Mouse (Mus musculus) mesoderm, embryonic 11.5 days (tissue): ENCODE results near the gene Ficd.

Experiments used
- DNase-seq: peaks from one replicate; pipeline ENCODE4 v3.0.0-alpha.2; 2012; ENCODE audit warnings: low read depth, low spot score

The Ficd gene

DNA sequence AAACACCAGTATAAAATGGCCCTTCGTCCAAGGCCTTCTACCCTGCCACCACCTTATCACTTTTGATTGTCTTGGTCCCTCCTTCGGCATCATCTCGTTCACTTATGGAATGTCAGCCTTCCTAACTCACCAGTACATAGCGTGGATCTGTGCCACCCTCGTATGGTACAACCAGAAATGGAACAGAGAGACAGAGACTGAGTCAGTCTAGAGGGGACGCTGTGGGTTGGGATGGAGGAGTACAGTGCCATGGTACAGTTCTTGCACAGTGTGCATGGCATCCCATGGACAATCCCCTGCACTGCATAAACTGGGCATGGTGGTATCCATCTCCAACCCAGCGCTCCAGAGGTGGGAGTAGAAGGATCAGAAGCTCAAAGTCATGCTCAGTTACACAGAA is 6.9 kb upstream of the Ficd start:
- no peak for DNase-seq

DNA sequence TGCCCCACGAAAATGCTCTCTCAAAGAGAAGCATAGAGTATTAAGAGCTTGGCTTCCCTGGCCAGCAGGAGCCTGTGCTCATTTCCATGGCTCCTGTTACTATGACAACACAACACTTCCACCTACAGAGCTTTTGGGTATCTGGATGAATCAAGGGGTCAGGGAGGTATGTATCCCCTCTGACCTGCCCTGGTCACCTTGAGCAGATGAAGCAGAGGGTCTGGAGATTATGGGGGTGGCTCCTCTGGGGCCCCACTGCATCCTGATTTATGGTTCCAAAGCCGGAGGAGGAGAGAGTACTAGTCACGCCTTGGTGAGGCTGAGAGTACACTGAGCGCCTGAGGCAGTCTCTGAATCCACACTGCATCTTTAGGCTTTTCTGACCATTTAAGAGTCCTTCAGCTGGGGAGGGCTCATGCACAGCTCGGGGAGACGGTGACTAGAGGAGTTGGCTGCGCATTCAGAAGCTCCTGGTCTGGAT is 4.9 kb upstream of the Ficd start:
- DNase-seq, result peak; percentile 41

DNA sequence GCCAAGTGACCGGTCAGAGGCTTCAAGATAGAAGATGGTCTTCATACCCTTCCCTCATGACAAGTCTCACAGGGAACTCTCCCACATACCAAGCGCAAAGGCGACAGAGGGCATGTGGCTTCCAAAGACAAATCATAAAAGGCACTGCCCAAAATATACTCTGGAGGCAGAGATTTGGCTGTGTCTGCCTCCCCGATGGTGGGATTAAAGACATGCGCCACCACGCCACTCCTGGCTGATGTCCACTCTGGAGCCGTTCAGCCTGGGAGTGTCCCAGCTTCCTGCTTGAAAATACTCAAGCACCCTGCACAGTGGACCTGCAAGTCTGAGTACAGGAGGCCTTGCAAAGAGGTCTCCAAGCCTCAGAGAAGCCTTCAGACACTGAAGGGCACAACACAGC is 4.4 kb upstream of the Ficd start:
- no peak for DNase-seq

DNA sequence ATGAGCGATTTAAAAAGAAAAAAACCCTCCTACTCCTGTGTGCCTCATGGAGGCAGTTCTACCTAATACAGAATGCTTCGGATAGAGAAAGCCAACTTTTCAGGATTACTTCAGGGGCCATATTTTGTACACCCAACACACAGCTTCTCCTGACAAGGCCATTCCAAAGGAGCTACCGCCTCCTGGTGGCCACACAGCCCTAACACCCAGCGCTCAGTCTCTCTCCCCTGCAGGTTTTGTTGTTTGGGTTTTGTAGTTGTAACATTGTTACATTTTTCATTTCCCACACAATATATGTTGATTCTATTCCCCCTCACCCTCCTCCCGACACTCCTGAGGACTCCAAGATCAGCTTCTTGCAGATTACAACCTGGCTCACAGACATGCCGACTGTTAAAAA is 3.4 kb upstream of the Ficd start:
- DNase-seq, result peak; percentile 61

DNA sequence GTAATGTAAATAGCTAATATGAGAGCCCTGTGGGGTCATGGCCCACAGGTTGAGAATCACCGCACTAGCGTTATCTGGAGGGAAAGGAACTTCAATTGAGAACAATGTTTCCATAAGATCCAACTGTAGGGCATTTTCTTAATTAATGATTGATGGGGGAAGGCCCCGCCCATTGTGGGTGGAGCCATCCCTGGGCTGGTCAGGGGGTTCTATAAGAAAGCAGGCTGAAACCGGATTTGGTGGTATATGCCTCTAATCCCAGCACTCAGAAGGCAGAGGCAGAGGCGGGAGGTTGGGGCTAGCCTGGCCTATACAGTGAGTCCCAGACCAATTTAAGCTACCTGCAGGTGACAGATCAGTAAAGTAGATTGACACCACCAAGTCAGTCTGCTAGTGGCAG is 1.2 kb upstream of the Ficd start:
- no peak for DNase-seq

DNA sequence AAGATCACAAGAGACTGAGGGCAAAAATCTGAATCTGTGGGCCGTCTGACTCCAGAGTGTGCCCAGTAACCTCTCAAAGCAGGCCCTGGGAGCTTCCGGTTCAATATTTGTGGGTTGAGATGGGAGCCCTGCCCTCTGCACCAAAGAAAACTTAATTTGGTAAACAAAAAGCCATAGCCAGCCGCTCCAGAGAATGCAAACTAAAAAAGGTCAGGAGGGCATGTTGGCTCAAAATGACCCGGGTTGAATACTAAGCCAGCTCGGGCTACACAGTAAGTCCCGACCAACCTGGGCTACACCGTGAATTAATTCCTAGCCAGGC is 619 bp upstream of the Ficd start:
- no peak for DNase-seq

DNA sequence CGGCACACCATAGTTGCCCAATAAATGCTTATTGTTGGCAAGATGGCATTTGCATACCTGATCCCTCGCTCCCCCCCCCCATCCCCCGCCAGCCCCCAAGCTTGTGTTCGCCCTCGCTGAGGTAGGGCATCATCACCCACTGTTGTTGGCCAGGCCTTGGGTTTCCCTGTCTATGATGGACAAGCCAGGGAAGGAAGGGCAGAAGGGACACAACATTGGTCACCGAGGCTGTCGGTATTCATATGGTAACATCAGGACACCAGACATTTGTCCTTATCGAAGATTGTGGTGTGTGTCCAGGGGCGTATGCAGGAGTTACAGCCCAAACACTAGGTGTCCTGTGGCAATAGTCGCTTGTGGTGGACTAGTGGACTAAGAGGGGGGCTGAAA is 505 bp downstream of the Ficd start:
- DNase-seq, result no peak

DNA sequence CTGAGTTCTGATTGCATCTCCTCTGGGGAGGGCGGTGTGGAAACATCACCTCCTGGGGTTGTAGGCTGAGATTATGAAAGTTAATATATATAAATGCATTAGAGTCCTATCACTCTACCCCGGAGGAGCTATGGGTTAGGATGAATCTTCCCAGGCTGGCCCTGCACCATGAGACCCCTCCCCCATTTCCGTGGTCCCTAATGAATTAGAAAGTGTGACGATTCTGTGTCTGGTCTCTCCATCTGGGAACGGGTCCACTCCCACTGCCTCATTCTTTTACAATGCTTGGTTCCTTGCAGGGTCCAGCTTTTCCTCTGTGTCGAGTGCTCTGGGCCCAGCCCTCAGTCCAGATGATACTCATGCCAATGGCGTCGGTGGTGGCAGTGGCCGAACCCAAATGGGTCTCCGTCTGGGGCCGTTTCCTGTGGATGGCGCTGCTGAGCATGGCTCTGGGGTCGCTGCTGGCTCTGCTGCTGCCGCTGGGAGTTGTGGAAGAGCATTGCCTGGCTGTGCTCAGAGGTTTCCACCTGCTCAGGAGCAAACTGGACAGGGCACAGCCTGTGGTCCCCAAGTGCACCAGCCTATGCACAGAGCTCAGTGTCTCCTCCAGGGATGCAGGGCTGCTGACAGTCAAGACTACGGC is 1.0 kb downstream of the Ficd start:
- no peak for DNase-seq

DNA sequence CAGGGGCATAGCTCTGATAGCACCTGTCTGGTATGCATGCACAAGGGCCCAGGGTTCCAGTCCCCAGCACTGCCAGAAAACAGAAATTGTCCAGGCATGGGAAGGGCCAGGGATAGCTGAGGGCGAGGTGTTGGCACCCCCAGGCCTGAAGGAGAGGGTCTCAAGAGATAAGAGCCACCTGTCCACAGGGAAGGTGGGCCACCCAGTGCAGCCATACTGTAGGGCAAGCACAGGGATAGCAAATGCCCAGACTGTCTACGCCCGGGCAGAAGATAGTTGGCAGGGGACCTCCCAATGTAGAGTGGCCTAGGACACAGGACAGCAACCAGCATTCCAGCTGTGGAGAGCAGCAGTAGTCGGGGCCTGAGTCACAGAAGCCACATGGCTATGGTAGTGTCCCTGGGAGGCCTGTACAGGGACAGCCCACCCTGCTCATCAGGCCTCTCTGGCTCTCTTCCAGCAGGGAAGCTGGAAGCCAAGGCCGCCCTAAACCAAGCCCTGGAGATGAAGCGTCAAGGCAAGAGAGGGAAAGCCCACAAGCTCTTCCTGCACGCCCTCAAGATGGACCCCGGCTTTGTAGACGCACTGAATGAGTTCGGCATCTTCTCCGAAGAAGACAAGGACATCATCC is 2.1 kb downstream of the Ficd start:
- no peak for DNase-seq

DNA sequence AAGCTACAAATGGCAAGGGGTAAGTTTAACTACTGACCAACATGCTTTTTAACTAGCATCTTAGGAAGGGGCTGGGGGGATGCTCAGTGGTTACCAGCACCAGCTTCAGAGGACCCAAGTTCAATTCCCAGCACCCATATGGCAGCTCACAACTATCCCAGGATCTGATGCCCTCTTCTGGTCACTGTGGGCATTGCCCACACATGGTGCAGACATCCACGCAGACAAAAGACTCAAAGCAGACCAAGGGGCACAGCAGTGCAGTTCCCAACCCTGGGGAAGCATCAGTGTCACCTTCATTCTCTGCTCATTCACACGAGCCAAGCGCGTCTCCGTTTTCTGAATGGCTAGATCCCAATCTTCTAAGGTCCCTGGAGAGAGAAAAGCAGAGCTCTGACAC is 12.0 kb downstream of the Ficd start:
- DNase-seq, result no peak

DNA sequence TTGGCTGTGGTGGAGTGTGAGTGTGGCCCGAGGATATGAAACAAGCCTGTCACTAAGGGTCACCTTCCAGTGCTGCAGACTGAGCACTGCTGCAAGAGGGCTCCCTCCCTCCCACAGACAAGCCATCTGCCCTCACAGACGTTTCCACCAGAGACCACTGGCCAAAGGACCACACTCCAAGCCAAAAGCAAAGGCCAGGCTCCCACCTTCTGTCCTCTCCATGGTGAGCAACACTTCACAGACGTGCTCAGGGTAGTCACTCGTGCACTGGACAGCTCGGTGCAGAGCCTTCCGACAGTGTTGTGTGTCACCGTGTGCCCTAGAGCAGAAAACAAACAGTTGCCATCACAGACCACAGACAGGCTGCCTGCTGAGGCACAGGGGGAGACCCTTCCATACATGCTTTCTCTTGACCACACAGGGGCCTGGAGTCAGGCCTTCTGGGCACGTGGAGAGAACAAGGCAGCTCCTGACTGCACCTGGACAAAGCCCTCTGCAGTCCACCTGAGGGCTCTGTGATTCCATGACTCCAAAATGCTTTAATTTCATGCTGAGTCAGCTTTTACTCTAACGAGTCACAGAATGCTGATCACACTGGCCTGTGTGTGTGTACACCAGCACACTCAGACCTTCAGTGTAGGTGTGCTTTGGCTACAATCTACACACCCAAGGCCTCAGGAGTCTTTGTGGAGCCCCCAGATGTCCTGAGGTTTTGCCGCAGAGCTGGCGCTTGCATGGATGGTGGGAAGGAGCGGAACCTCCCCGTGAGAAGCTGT is 13.1 kb downstream of the Ficd start:
- DNase-seq, result no peak

DNA sequence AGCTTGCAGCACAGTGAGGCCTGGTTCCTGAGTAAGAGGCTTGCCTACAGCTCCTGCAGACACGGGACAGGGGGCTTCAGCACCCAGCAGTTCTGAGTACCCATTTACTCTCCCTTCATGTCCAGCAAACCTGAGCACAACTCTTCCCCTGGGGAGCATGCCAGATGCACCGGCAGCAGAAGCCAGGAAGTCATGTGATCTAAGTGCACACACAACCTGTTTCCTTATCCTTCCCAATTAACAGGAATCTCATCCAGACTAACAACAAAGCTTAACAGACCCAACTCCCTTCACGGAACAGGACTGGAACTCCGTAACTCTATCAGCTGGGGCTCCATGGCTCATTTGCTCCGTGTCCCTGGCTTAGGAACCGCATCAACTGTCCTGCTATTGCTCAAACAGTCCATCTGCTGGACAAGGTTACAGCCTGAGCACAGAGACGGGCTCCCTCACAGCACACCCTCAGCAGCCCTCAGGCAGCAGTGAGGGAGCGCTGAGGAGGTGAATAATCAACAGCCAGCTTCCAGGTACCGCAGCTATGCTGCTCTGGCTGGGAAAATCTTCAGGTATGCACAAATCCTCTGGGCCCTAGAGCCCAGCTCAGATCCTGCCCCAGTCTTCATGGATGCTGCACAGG is 16.0 kb downstream of the Ficd start:
- no peak for DNase-seq

DNA sequence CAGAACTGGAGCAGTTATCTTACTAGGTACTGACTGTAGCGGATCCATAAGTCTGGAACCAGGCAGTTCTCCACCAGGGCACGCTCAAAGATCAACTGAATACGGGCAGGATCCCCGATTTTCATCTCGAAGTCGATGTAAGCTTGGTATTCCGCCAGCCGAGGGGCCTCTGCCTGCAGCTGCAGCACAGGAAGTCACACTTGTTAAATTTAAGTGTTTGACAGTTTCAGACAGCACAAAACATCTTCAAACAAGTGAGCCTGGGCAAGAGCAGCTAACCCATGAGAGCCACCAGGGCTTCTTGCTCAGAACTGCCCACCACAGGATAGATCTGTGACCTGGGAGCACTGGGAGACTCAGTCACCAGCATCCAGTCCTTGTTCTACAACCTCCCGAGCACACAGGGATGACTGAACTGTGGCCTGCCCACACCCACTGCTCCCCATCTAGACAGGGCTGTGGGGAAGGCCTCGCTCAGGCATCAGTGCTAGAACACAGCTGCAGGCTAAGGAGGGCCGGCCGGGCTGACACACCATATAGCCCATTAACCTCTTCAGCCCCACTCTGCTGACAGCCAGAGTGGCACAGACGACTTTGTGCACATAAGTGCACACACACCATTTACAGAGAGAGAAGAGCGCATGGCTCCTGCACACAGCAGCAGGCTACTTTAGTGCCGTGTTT is 19.9 kb downstream of the Ficd start:
- no peak for DNase-seq

DNA sequence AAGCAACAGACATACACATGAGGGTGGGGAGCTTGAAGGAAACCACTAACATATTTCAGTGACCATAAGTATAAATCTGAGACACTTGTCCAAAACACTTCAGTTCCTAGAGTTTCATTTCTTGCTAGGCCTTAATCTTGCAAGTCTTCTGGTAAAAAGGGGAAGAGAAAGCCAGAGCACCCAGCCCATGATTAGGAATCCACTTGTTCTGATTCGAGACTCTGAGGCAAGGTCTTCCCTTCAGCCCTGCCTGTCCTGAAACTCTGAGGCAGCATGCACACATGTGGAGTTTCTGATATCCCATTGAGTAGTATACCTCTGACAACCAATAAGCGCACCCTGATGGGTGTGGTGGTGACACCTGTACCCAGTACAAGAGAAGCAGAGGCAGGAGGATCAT is 26.0 kb downstream of the Ficd start:
- no peak for DNase-seq

DNA sequence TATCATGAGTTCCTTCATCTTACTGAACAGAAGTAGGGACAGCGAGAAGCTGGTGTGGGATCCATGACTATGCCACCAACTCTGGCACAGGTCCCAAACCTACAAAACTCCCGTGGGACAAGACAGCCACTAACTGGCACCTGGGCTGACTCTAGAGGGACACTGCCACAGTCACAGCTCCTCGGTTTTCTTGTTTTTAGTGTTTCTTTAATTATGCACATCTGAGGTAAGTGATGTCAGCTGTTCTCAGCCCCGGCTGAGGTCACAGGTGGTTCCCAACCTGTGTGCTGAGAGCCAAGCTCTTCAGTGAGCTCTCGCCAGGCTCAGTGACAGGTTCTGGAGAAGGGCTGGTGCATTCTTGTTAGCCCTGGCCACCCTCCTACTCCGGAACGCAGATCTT is 28.8 kb downstream of the Ficd start:
- no peak for DNase-seq

DNA sequence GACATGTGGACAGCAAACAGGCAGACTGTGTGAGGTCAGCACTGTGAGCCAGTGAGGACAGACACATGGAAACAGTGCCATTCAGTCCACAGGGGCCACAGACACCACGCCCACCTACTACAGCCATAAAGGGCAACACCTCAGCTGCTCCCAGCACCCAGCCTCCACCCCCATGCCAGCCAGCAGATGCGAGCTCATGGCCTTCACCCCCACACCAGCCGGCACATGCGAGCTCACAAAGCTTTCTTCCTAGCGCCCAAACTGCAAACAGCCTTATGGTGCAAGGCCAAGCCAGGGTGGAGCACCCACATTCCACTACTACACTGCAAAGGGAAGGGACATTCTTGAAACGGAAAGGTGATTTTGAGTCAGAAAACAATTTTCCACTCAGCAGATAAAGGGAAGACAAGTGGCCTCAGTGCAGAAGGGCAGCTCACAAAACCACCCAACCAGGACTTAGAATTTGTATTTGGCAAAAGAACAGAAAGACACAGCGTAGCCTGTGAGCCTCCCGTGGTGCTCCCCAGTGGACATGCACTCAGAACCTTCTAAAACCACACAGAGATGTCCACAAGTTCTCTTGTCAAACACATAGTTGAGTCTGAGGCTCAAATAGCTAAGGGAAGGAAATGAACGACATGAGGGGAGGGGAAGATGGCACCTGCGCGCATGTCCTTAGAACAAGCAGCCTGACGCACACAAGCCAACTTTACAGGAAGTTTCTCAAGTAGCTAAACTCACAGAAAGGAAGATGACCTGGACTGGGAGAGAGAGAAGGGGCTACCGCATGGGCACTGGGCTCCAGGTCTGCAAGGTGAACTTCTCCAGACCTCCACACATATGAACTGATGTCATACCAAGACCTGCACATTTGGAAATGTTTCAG is 30.3 kb downstream of the Ficd start:
- DNase-seq, result no peak

DNA sequence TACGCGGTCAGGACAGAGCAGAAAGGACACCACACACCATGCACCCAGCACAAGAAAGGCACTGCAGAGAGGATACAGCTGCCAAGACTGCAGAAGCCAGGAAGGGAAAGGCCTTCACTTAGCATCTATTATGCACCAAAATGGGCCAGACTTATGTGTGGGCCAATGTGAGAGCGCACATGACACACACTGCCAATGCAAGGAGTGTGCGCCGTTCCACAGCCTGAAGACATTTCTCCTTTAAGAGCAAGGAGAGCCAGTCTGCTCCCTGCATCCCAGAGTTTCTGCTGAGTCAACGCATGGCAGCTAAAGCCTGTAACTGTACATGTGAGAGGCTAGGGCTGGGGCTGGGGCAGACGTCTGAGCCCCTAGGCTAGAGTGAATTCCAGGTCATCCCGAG is 33.2 kb downstream of the Ficd start:
- DNase-seq, result no peak

DNA sequence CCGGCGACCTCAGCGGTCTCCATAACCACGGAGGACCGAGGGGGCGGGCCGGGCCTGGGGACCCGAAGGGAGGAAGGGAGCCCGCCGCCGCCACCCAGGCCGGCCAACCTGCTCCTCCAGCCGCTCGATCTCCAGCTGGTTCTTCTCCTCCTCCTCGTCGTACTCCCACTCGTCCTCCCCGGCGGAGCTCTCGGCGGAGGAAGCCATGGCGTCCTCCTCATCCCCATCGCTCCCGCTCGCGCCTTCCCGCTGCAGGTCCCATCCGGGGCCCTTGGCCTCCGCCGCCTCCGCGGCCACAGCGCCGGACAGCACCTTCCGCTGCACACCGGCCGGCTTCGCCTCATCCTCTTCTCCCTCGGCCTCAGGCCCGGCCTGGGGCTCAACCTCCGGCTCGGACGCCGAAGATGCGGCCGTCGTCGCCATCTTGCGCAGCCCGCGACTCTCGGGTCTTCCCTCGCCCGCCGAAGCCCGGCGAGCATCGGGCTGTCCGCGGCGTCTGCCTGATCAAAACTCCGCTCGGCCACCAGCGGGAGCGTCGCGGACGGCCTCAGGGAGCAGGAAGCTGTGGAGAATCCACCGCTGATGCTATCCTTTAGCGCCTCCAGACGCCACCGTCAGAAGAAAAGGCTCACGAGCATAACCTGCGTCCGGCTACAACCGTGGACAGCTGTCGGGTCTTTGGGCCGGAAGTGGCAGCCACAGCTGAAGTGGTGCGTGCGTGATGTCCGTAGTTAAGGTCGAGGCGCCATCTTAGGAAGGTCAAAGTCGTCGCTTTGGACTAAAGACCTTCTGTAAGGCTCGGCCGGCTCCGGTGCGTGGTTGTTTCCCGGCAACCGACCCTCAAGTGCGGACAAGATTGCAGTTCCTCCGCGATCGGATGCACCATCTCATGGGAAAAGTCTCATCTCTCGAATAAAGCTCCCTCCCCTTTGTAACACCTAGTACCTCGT is 35.9 kb downstream of the Ficd start:
- DNase-seq, result peak; percentile 90

DNA sequence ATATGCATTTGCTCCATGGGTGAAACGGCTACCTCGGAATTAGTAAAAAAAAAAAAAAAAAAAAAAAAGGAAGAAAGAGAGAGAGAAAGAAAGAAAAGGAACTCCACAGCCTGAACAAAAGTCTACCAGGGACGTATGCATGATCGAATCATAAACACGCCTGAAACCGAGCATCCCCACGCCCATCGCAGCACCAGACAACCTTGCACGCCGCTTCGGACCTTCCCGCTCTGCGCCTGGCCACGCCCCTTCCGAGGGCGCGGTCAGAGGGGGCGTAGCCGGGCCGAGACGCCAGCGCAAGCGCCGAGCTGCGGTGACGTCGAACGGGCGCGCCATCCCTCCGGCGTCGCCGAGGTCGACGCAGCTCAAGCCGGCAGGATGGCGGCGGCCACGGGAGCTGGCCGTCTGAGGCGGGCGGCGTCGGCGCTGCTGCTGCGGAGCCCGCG is 36.9 kb downstream of the Ficd start, which contains the start of the genes Sart3 and Iscu:
Sart3 (minus strand) TSS at position 61 of the 446 bp plus-strand sequence.
Iscu (plus strand) TSS at position 299 of the 446 bp plus-strand sequence.
- peak; percentile 98 for DNase-seq
